Mouse (Mus musculus) small intestine, adult 2 months (tissue): ENCODE results near the gene Prdm2.

Experiments used
- CTCF ChIP-seq: fragments of 200-500 bp; IDR thresholded peaks from 2 replicates; pipeline ENCODE4 v1.5.1; 2012; ENCODE audit warnings: low read depth, mild to moderate bottlenecking, control low read depth, inconsistent platforms, low read length, moderate library complexity, mixed read lengths; ENCODE audit not compliant: insufficient replicate concordance, insufficient read length; ENCODE audit errors: extremely low read depth
- POLR2A ChIP-seq: fragments of 200-500 bp; IDR thresholded peaks from 2 replicates; pipeline ENCODE4 v1.6.1; 2012; ENCODE audit warnings: low read depth, mild to moderate bottlenecking, control low read depth, inconsistent platforms, low read length, moderate library complexity

GRCm38 (mm10) chr4:143214221-143214797, 1.5 kb upstream of the Prdm2 start:
- TF ChIP-seq CTCF (no peak), POLR2A (no peak)
